Mouse (Mus musculus) lung, postnatal 14 days (tissue): ENCODE data around the gene Dnah7b.
"Not testable (repeated sequence)": the region's sequence is repeated elsewhere in the genome, so short reads cannot be mapped to it uniquely, and the experiment has no call there.

Experiments used
- DNase-seq: peaks from one replicate; pipeline ENCODE4 v3.0.0; 2021

Gene Dnah7b

DNA sequence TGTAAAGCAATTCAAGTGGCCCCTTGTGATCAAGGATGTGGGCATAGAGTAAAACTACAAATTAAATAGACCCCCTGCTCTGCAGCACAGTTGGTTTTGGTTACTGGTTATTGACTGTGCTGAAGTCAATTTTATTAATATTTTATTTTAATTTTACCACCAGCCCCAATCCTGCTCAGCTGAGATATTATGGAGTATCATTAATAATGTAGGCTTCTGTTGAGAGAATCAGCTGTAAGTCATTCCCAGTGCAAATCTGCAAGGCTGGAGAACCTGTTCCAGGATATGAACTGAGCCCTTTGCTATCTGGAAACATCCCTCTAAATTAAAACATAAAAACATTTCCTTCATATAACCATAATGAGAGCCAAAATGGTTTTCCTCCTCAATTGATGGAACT, 259.8 kb downstream of the Dnah7b start:
- not testable (repeated sequence) for DNase-seq

DNA sequence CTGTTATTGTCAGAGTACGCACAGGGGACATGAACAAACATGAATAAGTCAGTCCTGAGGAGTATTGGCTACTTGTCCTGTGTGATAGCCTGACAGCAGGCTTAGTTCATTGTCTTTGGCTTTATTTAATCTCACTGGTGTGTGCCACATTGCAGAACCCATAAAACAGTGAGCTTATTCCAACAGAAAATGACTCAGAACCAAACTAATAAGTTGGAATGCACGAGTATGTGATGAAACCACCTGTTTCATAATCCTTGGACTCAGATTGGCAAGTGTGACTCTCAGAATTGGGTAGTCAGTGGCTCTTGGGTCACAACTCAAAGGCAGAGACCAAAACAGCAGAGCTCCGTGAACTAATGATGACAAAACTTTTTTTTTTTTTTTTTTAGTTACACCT, 279.2 kb downstream of the Dnah7b start:
- not testable (repeated sequence) for DNase-seq

DNA sequence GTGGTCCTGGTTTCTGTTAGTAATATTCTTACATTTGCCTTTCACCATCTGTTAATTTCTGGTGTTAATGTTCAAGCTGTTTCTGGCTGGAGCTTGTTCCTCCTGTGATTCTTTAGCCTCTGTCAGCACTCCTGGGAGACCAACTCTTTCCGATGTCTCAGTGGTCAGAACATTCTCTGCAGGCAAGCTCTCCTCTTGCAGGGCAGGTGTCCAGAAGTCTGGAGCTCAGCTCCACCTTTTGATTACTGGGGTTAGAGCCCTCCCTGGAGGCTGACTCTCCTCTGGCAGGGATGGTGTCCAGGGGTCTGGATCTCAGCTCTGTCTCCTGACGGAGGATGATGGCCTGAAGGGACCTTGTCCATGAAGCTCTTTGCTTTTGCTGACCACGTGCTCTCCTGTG, 314.5 kb downstream of the Dnah7b start:
- not testable (repeated sequence) for DNase-seq

DNA sequence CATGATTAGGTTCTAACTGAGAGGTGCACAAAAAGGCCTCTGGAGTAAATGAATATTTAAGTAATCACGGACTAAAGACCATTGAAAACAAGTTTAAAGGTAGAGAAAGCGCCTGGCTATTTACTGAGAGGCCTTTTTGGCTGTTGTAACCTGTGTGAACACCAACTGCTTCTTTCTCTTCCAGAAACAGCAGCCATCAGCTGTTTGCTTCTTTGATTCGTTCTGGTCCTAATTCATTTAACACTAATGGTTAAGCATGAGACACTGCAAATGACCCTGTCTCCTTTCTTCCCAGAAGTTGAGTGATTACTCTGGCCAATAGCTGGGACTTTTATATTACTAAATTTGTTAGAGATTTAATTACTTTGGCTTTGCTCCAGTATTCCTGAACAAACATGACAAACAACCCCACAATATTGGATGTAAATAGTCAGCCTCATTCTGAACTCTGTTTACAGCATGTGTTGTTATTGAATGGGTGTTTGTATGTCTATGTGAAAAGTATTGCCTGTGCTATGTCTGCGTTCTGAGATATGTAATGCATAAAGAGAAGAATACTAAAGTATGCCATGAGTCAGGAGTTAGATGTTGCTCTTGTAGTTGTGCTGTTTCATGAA, 328.7 kb downstream of the Dnah7b start:
- not testable (repeated sequence) for DNase-seq

DNA sequence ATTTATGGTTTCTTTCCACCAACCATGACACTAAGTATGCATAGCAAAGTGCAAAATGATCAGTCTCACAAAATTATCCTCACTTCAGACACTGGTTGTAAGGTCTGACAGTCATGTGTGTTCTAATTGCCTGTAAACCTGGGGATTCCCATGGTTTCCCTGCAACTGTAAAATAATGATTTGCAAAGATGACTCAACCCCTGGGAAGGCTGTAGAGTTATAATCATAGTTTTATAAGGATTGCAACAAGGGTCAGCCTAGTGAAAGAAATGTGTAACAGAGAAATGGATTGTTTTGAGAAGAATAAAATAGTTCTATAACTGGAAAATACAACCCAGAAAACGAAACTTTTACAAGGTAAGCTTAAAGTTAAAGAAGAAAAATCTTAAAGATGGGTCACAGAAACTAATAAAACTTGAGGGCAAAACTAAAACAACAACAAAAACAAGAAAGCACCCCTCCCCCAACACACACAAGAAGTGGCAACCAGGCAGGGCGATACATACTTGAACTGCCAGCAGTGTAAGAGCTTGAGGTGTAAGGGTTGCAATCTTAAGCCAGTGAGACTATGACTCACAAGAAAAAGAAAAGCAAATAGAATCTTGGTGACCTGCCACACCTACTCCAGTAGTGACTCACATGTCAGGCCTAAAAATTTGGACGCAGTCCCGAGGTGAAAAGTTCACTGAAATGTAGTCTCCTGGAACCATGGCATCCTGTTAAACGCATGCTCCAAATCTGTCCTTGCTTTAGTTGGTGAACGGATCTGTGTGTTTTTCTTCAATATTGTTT, 342.4 kb downstream of the Dnah7b start:
- peak; percentile 48 for DNase-seq

DNA sequence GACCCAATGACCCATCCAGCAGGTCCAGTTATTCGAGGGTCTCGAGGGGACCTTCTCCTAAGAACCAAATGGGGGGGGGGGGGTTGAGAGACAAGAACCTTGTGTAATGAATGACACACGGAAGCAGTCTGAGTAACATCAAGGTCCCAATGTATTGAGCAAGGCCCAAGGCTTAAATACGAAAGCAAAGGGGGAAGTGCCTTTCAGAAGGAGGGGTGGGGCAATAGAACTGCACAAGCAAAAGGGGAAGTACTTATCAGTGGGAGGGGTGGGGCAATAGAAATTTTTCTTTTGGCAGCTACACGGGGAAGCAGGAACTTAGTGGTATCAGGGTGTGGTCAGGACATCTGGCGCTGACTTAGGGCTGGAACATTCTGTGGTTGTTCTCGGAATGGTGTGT, 348.7 kb downstream of the Dnah7b start:
- not testable (repeated sequence) for DNase-seq

DNA sequence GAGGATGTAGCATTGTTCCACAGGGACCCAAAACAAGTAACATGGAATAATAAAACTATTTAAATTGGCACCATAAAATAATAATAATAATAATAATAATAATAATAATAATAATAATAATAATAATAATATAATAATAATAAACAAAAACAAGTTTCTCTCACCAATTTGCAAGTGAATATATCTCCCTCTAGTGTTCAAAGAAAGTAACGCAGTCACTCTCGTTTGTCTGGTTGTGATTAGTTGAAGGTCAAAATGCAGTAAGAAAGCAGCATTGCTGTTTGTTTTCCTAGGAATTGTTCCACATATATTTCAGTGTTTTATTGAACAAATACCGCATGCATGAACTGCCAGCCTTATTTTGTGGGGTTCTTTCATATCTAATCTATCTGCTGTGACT, 350.8 kb downstream of the Dnah7b start:
- DNase-seq = not testable (repeated sequence)

DNA sequence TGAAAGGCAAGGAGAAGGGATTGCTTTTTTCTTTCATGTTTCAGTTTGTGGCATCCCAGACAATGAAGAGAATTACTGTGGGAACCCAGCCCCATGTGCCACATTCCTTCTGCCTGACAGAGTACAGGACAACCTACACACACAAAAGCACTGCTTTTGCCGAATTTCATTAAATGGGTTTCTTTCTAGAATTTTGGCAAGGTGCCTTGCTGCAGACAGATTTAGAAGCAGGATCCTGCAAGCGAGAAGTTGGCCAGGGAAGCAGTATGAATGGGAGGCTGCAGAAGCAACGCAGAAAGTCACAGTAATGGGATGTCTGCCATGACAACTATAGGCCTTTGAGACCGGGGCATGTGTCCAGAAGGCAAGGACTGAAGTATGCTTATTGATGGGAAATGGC, 352.9 kb downstream of the Dnah7b start:
- not testable (repeated sequence) for DNase-seq
